Mouse (Mus musculus) CD4-positive, CD25-positive, alpha-beta regulatory T cell, adult 2 months (primary cell): ENCODE measurements around the gene Macrod2.

Experiments
- DNase-seq: peaks from one replicate; pipeline ENCODE4 v3.0.0-alpha.2; 2012; ENCODE audit warnings: low read depth, low spot score

Macrod2 gene

GRCm38 (mm10) chr2:141673405-141673804 is 1278.3 kb downstream of the Macrod2 start:
- no peak for DNase-seq

GRCm38 (mm10) chr2:141697541-141697940 is 1302.4 kb downstream of the Macrod2 start:
- DNase-seq = no peak

- DNase-seq = no peak
Measured at GRCm38 (mm10) chr2:141698320-141698719, 1303.2 kb downstream of the Macrod2 start.

- no peak for DNase-seq
Measured at GRCm38 (mm10) chr2:141700759-141701452, 1305.8 kb downstream of the Macrod2 start.

GRCm38 (mm10) chr2:141711785-141712184 is 1316.7 kb downstream of the Macrod2 start:
- DNase-seq = no peak

GRCm38 (mm10) chr2:141712265-141712664 is 1317.2 kb downstream of the Macrod2 start:
- no peak for DNase-seq

- no peak for DNase-seq
Measured at GRCm38 (mm10) chr2:141715061-141715460, 1320.0 kb downstream of the Macrod2 start.

GRCm38 (mm10) chr2:141722531-141722930 is 1327.4 kb downstream of the Macrod2 start:
- DNase-seq = no peak

GRCm38 (mm10) chr2:141728998-141729397 is 1333.9 kb downstream of the Macrod2 start:
- DNase-seq = no peak

GRCm38 (mm10) chr2:141736685-141737456 is 1341.8 kb downstream of the Macrod2 start:
- no peak for DNase-seq

- DNase-seq = no peak
Measured at GRCm38 (mm10) chr2:141738702-141739101, 1343.6 kb downstream of the Macrod2 start.

- DNase-seq = no peak
Measured at GRCm38 (mm10) chr2:141740318-141740717, 1345.2 kb downstream of the Macrod2 start.

- DNase-seq = no peak
Measured at GRCm38 (mm10) chr2:141800236-141800635, 1405.1 kb downstream of the Macrod2 start.

GRCm38 (mm10) chr2:141800909-141801308 is 1405.8 kb downstream of the Macrod2 start:
- DNase-seq = no peak

GRCm38 (mm10) chr2:141816266-141816665 is 1421.2 kb downstream of the Macrod2 start:
- DNase-seq = no peak

- no peak for DNase-seq
Measured at GRCm38 (mm10) chr2:141817546-141818180, 1422.6 kb downstream of the Macrod2 start.

GRCm38 (mm10) chr2:141820795-141821194 is 1425.7 kb downstream of the Macrod2 start:
- no peak for DNase-seq

GRCm38 (mm10) chr2:141825606-141826495 is 1430.7 kb downstream of the Macrod2 start:
- DNase-seq = no peak

- DNase-seq = no peak
Measured at GRCm38 (mm10) chr2:141830496-141830895, 1435.4 kb downstream of the Macrod2 start.

GRCm38 (mm10) chr2:141831515-141831914 is 1436.4 kb downstream of the Macrod2 start:
- DNase-seq = no peak

GRCm38 (mm10) chr2:141834156-141834782 is 1439.2 kb downstream of the Macrod2 start:
- DNase-seq = no peak
